Mouse (Mus musculus) C2C12 (cell line): ENCODE results near the gene 4933427D14Rik.

ENCODE experiments used
- CEBPB ChIP-seq: IDR thresholded peaks from one replicate; pipeline ENCODE4 v1.6.1; 2011; ENCODE audit warnings: low read depth, mild to moderate bottlenecking, control low read depth, moderate library complexity
- CTCF ChIP-seq: IDR thresholded peaks from one replicate; pipeline ENCODE4 v1.5.1; 2011; ENCODE audit not compliant: control insufficient read depth, insufficient read depth, insufficient read length
- FOSL1 ChIP-seq: IDR thresholded peaks from one replicate; pipeline ENCODE4 v1.8.0; 2011; ENCODE audit warnings: mild to moderate bottlenecking, low read length; ENCODE audit not compliant: poor library complexity, insufficient read depth, severe bottlenecking
- MAX ChIP-seq: IDR thresholded peaks from one replicate; pipeline ENCODE4 v1.6.1; 2011; ENCODE audit warnings: mild to moderate bottlenecking, control low read depth
- MYOD1 ChIP-seq: IDR thresholded peaks from one replicate; pipeline ENCODE4 v1.6.1; 2011; ENCODE audit warnings: low read depth; ENCODE audit not compliant: control insufficient read depth, insufficient read length
- MYOG ChIP-seq: IDR thresholded peaks from one replicate; pipeline ENCODE4 v1.6.1; 2011; ENCODE audit not compliant: control insufficient read depth, insufficient read length; ENCODE audit errors: extremely low read depth
- USF1 ChIP-seq: IDR thresholded peaks from one replicate; pipeline ENCODE4 v1.6.1; 2011; ENCODE audit warnings: low read depth, mild to moderate bottlenecking, control low read depth, moderate library complexity

GRCm38 (mm10) chr11:72255629-72256028 is 48.4 kb upstream of the 4933427D14Rik start:
- TF ChIP-seq CTCF (no peak), MYOD1 (no peak), MAX (no peak), CEBPB (no peak), FOSL1 (no peak), MYOG (no peak), USF1 (no peak)
